Mouse (Mus musculus): ENCODE measurements around the gene Rps18.

DNA sequence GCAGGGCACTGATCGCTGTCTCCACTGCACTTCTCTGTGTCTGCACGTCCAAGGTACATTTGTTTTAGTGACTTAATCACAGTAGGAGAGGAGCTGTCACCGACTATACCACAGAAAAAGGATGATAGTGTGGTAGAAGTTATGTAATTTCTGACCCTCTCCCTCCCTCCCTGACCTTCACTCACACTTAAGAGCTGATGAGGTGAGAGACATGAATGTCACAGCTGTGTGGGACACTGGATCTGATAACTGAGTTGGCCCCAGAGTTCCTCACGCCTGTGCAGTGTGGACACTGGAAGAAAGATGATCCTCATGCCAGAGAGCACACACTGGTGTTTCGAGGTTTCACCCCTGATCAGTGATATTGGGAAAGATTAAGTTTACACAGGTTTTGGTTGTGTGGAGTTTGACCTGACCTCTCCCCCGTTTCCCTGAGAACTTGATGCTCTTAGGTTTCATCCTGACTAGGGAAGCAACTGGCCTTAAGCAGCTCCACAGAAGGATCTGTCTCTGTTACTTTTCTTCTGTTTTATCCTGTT is 23.8 kb upstream of the Rps18 start:
- TF ChIP-seq CTCF (IDR thresholded peaks at IDR 0.05; ENCODE audit: borderline replicate concordance, extremely low read depth, insufficient read depth, insufficient read length) = no peak
- TF ChIP-seq POLR2A (IDR thresholded peaks at IDR 0.05; ENCODE audit: borderline replicate concordance, extremely low read depth, insufficient read depth, insufficient read length, poor library complexity, severe bottlenecking) = no peak

All from brain, embryonic 14.5 days (tissue).